Mouse (Mus musculus) heart, adult 18-20 months (tissue): ENCODE measurements around the gene Slc35a5. TPM values are rescaled to one million over a fixed set of nuclear protein-coding genes. Genes with fewer than 3 reads are reported as not detected.

ENCODE experiments used
- DNase-seq, 2 experiments: peaks; one replicate each; pipeline ENCODE4 v3.0.0; 2021 to 2022; ENCODE audit warnings: mixed read lengths in 1 of 2
- long read RNA-seq, 2 experiments: library from polyadenylated mRNA; stranded (forward); transcript quantifications; one replicate each; pipeline ENCODE4 v2.0.0; 2021
- total RNA-seq, 2 experiments: library from RNA; stranded (reverse); gene quantifications; 2 replicates each; pipeline ENCODE4 v1.2.3; 2021

Gene Slc35a5
- 10 to 100 TPM; 10.8 to 11.9 TPM for total RNA-seq
- long read RNA-seq, experiment 1, full-length matches to known transcripts = 2 of 2 reads
- long read RNA-seq, experiment 1, partial matches to known transcripts = 0 of 2 reads
- long read RNA-seq, experiment 1, other reads (novel, unspliced or antisense) = 0 of 2 reads
- long read RNA-seq, experiment 2, full-length matches to known transcripts = 2 of 3 reads
- long read RNA-seq, experiment 2, partial matches to known transcripts = 0 of 3 reads
- long read RNA-seq, experiment 2, other reads (novel, unspliced or antisense) = 1 of 3 reads

- DNase-seq = peak; percentile 94 to 98
Observed at GRCm38 (mm10) chr16:45158522-45159388, at the start of gene Slc35a5, which contains the start of gene Atg3. Slc35a5 (minus strand) TSS chr16:45158706. Atg3 (plus strand) TSS chr16:45158785.

GRCm38 (mm10) chr16:45204859-45205670, 46.6 kb upstream of the Slc35a5 start:
- DNase-seq = no peak

GRCm38 (mm10) chr16:45204438-45204837, 45.9 kb upstream of the Slc35a5 start:
- no peak for DNase-seq

- DNase-seq = no peak
Observed at GRCm38 (mm10) chr16:45201395-45201794, 42.9 kb upstream of the Slc35a5 start.

GRCm38 (mm10) chr16:45196816-45197215, 38.3 kb upstream of the Slc35a5 start:
- peak; percentile 67 to 86 for DNase-seq

- DNase-seq = peak; percentile 68 to 87
Observed at GRCm38 (mm10) chr16:45192613-45193012, 34.1 kb upstream of the Slc35a5 start.

- DNase-seq = no peak
Observed at GRCm38 (mm10) chr16:45181824-45182223, 23.3 kb upstream of the Slc35a5 start.

- no peak for DNase-seq
Observed at GRCm38 (mm10) chr16:45178552-45178951, 20.0 kb upstream of the Slc35a5 start.

GRCm38 (mm10) chr16:45159389-45159716, 847 bp upstream of the Slc35a5 start:
- DNase-seq = no peak

GRCm38 (mm10) chr16:45158136-45158521, 377 bp downstream of the Slc35a5 start:
- DNase-seq = peak; percentile 79 to 83

GRCm38 (mm10) chr16:45154741-45155250, 3.7 kb downstream of the Slc35a5 start:
- DNase-seq = peak in 1 of 2 experiments; percentile 25

GRCm38 (mm10) chr16:45148488-45149082, 9.9 kb downstream of the Slc35a5 start:
- no peak for DNase-seq

GRCm38 (mm10) chr16:45145119-45145518, 13.4 kb downstream of the Slc35a5 start:
- DNase-seq = no peak

GRCm38 (mm10) chr16:45142565-45142964, 15.9 kb downstream of the Slc35a5 start:
- DNase-seq = no peak

- no peak for DNase-seq
Observed at GRCm38 (mm10) chr16:45141711-45142110, 16.8 kb downstream of the Slc35a5 start.

- DNase-seq = no peak
Observed at GRCm38 (mm10) chr16:45127936-45128710, 30.4 kb downstream of the Slc35a5 start.

- peak in 1 of 2 experiments; percentile 33 for DNase-seq
Observed at GRCm38 (mm10) chr16:45124230-45125203, 34.0 kb downstream of the Slc35a5 start.

GRCm38 (mm10) chr16:45122571-45122970, 35.9 kb downstream of the Slc35a5 start:
- DNase-seq = peak; percentile 32 to 62

- DNase-seq = peak; percentile 83 to 85
Observed at GRCm38 (mm10) chr16:45120844-45121425, 37.6 kb downstream of the Slc35a5 start.
